Mouse (Mus musculus) embryo, embryonic 9.5 days (tissue): ENCODE measurements at regions not wholly inside any gene's neighbourhood (a gene's known extent, or its start where the extent isn't known, plus 50 kb on each side); places are given as distances from the start of the nearest gene placed in this dataset.

ENCODE experiments used
- DNase-seq: peaks from one replicate; pipeline ENCODE4 v3.0.0-alpha.2; 2017; ENCODE audit errors: extremely low spot score

- DNase-seq = no peak
Observed at GRCm38 (mm10) chr2:72753788-72754713, 226.2 kb downstream of the Sp3 start.

- DNase-seq = no peak
Observed at GRCm38 (mm10) chr2:72763454-72763853, 216.8 kb downstream of the Sp3 start.

DNA sequence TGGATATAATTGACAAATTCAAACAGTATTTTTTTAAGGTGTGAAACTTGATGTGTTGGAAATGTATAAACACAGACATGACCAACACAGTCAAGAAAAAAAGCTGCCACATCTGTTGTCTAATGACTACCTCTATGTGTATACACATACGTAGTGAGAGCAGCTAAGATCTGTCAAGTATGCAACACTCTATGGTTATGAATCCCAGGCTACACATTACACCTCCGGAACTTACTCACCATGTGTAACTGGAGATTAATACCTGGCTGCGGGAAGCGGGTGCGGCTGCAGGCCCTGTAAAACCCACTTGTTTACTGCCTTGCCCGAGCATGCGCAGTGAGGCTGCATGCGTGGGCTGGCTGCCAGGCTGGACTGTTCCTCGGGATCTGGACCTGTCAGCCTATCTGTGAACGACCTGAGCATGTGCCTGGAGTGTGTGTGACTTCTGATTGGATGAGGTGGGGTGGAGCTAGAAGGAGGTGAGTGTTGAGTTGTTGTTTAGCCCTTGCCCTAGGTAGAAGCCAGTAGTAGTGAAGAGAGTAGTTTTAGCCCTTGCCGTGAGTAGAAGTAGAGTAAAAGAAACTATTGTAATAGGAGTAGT, 211.1 kb downstream of the Sp3 start:
- DNase-seq = no peak

DNA sequence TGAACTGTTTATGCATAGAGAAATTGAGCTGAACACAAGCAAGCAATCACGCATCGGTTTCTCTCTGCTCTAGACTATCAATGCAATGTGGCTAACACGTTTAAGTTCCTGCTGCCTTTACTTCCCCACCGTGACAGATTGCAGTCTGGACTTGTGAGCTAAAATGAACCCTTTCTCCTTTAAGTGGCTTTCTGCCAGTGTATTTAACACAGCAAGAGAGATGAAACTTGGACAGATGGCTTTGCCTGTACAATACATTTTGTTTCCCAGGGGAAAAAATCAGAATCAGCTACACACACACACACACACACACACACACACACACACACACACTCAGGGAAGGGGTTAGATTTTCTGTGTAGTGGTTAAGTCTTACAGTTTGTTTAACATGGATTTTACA, 206.8 kb downstream of the Sp3 start:
- no peak for DNase-seq

GRCm38 (mm10) chr2:72777330-72777729, 202.9 kb downstream of the Sp3 start:
- DNase-seq = no peak

GRCm38 (mm10) chr2:72777806-72778510, 202.3 kb downstream of the Sp3 start:
- no peak for DNase-seq

DNA sequence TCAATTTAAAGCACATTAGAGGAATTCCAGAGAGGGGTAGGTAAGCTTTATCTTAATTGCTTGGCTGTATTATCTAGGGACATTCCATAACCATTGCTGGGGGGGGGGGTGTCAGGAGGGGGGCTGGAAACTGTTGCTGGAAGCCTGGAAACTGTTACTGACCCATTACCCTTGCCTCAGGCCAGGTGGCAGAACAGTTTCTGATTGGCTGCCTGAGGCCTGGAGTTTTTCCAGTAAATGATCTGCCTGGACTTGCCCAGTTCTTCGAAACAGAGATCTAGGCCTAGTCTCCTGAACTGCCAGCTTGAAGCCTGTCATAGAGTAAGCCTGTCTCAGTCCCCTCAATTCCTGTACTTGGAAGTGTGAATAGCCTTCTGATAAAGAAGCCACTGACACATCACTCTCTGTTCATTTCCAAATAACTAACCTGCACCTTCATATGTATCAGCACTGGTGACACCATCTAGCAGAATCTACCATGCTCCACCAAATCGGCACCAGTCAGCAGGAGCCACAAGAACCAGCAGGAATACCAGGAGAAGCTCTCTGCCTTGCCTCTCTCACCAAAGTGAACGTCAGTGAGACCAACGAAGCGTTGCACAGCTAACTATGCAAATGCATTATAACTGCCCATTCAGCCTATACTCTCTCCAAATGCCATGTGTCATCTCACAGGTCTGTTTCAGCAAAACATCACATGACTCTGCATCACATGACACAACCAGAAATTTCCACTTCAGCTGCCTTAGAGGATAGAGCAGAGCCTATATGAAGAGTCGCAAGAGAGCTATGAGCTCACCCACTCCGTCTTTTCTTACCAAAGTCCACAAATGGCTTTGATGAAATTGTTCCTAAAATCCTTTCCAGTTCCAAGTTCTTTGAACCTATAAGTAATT, 200.7 kb downstream of the Sp3 start:
- DNase-seq = no peak

DNA sequence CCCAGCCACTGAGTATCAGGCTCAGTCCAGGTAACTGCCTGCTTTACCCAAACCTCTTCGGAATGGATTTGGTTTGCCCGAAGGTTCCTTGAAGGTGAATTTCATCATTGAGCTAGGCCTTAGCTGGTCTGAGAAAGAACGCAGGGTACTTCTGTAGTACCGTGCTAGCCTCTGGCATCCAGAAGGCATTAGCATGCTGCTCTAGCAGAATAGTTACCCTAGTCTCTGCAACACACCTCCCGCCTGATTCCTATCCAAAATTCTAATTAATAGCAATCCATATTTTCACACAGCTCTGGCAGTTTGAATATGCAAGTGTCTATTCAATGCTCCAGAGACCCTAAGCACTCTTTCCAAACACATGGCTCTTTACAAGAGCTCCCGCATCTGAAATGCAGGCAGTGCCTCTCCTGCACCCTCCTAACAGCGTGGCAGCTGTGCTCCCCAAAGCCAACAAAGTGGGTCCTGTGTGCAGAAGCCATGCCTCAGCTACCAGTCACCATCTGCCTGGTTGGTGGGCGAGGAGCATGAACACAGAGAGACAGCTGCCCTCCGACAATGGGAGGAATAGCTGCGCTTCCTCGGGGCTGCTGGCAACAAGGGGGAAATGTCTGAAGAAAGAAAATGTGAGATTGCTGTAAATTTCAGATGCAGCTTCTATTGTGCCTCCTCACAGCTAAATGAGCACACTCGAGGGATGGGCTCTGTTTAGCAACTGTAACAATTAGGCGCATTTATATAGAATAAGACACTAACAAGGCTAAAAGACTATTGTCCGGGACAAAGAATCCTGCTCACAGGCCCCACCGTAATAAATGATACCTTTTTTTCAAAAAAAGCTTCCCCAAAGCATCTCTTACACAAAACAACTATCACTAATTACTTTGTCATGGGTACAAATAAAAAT, 198.6 kb downstream of the Sp3 start:
- no peak for DNase-seq

- no peak for DNase-seq
Observed at GRCm38 (mm10) chr2:72782355-72782754, 197.9 kb downstream of the Sp3 start.

DNA sequence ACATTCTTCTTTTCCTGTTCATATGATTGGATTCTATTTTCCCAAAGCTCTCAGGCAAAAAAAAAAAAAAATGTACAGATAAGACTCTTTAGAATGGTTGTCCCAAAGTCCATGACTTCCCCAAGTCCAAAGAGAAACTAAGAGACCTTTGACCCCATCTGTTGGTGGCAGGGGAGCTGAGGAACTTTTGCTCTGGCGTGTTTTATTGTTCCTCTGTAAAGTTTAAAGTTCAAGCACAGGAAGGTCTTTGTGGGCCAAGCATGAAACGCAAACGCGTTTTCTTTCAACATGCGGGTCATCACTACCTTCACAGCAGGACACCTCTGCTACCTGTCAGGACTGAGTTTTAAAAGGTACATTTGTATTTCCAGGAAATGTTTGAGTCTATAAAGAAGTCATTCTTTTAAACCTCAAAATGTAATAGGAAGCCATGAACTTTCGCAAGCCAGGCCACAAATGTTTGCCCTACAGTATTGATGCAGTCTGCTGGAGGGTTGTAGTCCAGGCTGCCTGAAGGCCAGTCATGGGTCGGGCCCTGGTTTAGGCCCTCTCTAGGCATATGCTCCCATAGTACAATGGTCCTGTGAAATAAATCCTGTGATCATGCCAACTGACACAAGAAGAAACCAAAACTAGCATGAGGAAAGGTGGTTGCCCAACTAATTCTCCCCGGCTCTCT, 194.7 kb downstream of the Sp3 start:
- no peak for DNase-seq

- no peak for DNase-seq
Observed at GRCm38 (mm10) chr2:72786044-72786737, 194.1 kb downstream of the Sp3 start.

- DNase-seq = no peak
Observed at GRCm38 (mm10) chr2:72787616-72788015, 192.6 kb downstream of the Sp3 start.

DNA sequence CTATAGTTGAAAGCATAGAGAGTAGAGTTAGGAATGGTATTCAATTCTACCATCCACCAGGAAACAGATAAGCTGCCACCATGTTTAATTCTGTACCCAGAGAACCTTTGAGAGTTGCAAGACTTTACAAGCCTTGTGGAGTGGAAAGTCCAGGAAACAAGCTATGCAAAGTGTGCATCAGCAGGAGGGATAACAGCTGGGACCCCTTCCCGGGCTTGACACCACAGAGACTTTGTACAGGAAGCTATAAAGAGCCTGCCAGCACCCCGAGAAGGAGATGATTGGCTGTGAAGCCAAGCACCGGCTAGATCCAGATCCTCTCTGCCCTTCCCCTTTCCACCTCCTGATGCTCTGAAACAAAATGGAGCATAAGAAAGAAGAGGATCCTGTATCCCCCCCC, 188.8 kb downstream of the Sp3 start:
- DNase-seq = no peak

GRCm38 (mm10) chr2:72793424-72793823, 186.8 kb downstream of the Sp3 start:
- DNase-seq = no peak

DNA sequence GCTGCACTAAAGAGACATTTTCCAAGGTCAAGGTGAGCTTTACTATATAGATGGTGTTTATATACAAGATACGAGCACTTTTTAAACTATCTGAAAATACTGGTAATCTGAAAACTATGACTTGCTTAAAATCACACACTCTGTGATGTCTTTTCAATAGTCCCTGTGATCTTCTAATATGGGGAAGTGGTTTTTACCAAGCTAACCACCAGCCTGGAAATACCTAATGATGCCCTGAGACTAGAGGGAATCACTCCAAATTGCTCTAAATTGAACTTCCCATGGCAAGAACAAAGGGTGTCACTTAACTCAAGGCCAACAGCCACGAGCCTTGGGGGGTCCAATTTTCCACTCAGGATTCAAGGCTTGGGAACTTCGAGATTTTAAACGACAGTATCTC, 185.7 kb downstream of the Sp3 start:
- DNase-seq = no peak

- no peak for DNase-seq
Observed at GRCm38 (mm10) chr2:72797002-72797718, 183.1 kb downstream of the Sp3 start.

GRCm38 (mm10) chr2:72800696-72801095, 179.6 kb downstream of the Sp3 start:
- DNase-seq = no peak

GRCm38 (mm10) chr2:72813282-72813974, 166.8 kb downstream of the Sp3 start:
- DNase-seq = no peak
